Mouse (Mus musculus) embryonic facial prominence, embryonic 14.5 days (tissue): ENCODE measurements around the gene Slc26a11. TPM values are rescaled to one million over a fixed set of nuclear protein-coding genes. Genes with fewer than 3 reads are reported as not detected.
A peak's percentile ranks its signal among the peaks of the same experiment; 100 is the strongest.

Source experiments
- ATAC-seq: fragments of 200-750 bp; cut with Nextera tagmentation; 2 replicates; pipeline ENCODE4 v1.8.0; 2017; ENCODE audit warnings: low read depth, moderate number of reproducible peaks, moderate TSS enrichment
- DNase-seq: peaks from one replicate; pipeline ENCODE4 v3.0.0-alpha.2; 2015; ENCODE audit warnings: low spot score
- H3K27ac ChIP-seq: fragments of 300-500 bp; sonication (generic); replicated peaks from 2 replicates; pipeline ENCODE4 v1.5.1; 2014; ENCODE audit warnings: low read depth, mild to moderate bottlenecking, low read length, moderate library complexity
- H3K27me3 ChIP-seq: fragments of 300-500 bp; sonication (generic); replicated peaks from 2 replicates; pipeline ENCODE4 v1.6.1; 2014; ENCODE audit warnings: low read length; ENCODE audit not compliant: control insufficient read depth, insufficient read depth
- H3K36me3 ChIP-seq: fragments of 300-500 bp; sonication (generic); 2 replicates; pipeline ENCODE4 v1.6.1; 2014; ENCODE audit warnings: low read length, mixed read lengths; ENCODE audit not compliant: control insufficient read depth, insufficient read depth
- H3K4me1 ChIP-seq: fragments of 300-500 bp; sonication (generic); 2 replicates; pipeline ENCODE4 v1.6.1; 2014; ENCODE audit warnings: antibody characterized with exemption, low read length; ENCODE audit not compliant: control insufficient read depth, insufficient read depth
- H3K4me2 ChIP-seq: fragments of 300-500 bp; sonication (generic); 2 replicates; pipeline ENCODE4 v1.6.1; 2014; ENCODE audit warnings: low read depth, mild to moderate bottlenecking, low read length, moderate library complexity, mixed read lengths
- H3K4me3 ChIP-seq: fragments of 300-500 bp; sonication (generic); 2 replicates; pipeline ENCODE4 v1.5.1; 2014; ENCODE audit warnings: low read depth, mild to moderate bottlenecking, low read length
- H3K9ac ChIP-seq: fragments of 300-500 bp; sonication (generic); 2 replicates; pipeline ENCODE4 v1.6.1; 2014; ENCODE audit warnings: low read depth, mild to moderate bottlenecking, low read length, moderate library complexity, mixed read lengths
- H3K9me3 ChIP-seq: fragments of 300-500 bp; sonication (generic); 2 replicates; pipeline ENCODE4 v1.6.1; 2016; ENCODE audit warnings: low read length; ENCODE audit not compliant: control insufficient read depth
- WGBS: fragments of 180-500 bp; shearing (Covaris S2); extraction: QIAGEN DNeasy Blood & Tissue Kit; methylation state at CpG from one replicate; pipeline ENCODE4 v1.1.7; 2014; 5-methylcytosine and 5-hydroxymethylcytosine counted together
- polyA plus RNA-seq: library from polyadenylated mRNA; unstranded; fragments of >200 nt; fragmentation: Nextera tagmentation; extraction: Ambion mirVana; gene quantifications from 2 replicates; pipeline ENCODE4 v1.2.1, GENCODE M21; 2014

Gene Slc26a11
- polyA plus RNA-seq, 1 experiment from 2014 or later: 7.8 TPM

DNA sequence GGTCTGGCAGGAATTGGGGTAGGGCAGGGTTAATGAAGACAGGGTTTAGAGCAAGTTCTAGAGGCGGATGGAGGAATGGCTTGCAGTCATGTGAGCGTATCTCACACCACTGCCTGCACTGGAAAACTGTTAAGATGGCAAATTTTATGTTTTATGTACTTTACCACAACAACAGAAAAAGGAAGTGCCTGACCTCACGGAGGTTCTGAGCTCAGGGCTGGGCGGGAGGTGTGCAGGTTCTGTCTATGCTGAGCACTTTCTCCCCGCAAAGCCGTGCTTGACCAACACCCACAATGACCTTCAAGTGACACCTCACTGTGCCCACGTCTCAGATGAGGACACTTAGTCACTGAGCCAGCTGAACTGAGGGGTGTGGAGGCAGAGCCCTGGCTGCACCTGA is 3.2 kb upstream of the Slc26a11 start:
- Histone ChIP-seq H3K36me3 (no peaks in the 10 kb centered on the region), H3K9ac (no peak overlapping the region), H3K4me1 (peaks cover 10% of the 10 kb centered on the region), H3K27me3 (no peaks in the 10 kb centered on the region), H3K9me3 (no peaks in the 10 kb centered on the region), H3K4me2 (no peak overlapping the region), H3K4me3 (no peak overlapping the region), H3K27ac (no peak overlapping the region)
- 67% methylated on average over 7 of the region's 7 CpGs for WGBS
- ATAC-seq: no peak
- DNase-seq: no peak

DNA sequence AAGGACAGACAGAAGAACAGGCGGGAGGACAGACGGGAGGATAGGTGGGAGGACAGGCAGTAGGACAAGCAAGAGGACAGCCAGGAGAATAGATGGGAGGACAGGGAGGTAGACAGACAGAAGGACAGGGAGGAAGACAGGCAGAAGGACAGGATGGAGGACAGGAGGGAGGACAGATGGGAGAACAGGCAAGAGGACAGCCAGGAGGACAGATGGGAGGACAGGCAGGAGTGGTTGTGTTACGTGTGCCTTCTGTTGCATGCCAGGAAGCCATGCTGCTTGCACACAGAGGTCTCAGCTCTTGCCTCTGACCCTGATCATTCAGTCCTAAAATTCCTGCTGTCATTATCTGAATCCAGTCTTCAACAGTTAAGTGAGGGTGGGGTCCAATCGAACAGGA is 1.4 kb upstream of the Slc26a11 start:
- no peaks in the 10 kb centered on the region for H3K27me3 ChIP-seq
- H3K4me2 ChIP-seq: no peak overlapping the region
- ATAC-seq (no peak), DNase-seq (no peak)
- H3K36me3 ChIP-seq: 0 out of 2 replicates have a peak, but pooled peaks cover 3% of the 10 kb centered on the region
- 74% methylated on average over 4 of the region's 4 CpGs for WGBS
- H3K9me3 ChIP-seq: no peaks in the 10 kb centered on the region
- H3K9ac ChIP-seq: no peak overlapping the region
- H3K27ac ChIP-seq: no peak overlapping the region
- no peak overlapping the region for H3K4me3 ChIP-seq
- peaks cover 10% of the 10 kb centered on the region for H3K4me1 ChIP-seq

DNA sequence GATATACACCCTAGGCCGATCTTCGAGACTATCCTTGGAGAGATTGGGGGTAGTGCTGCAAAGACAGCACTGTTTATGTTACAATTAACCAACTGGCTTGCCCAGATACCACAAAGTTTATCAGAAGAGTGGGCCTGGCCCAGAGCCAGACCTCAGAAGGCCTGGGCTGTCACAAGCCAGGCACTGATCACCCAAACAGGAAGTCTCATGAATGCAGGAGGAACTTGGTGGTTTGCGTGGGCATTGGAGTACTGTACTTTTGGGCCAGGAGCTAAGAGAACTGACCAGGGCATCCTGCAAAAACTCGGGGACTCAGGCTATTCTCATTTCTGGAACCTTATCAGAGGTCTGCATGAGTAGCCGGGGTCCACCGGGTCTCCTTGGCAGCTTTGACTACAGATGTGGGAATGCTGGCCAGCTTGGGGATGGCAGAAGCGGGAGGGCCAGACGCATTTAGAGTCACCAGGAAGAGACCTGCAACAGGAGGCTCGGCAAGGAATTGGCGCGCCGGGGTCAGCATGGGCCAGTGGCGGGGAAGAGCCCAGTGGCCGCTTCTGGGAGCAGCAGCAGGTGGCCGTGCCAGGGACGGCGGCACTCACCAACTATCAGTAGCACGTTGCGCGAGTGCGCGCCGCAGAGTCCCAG is 437 bp upstream of the Slc26a11 start:
- peak; percentile 63 for DNase-seq
- Histone ChIP-seq H3K4me2 (peak overlapping the region; percentile 89), H3K4me1 (peaks cover 10% of the 10 kb centered on the region), H3K36me3 (peaks cover 12% of the 10 kb centered on the region; the same call in 1 of the 2 replicates), H3K9ac (peak overlapping the region; percentile 79), H3K9me3 (no peaks in the 10 kb centered on the region), H3K4me3 (peak overlapping the region; percentile 57), H3K27me3 (no peaks in the 10 kb centered on the region), H3K27ac (peak overlapping the region; percentile 66)
- no peak for ATAC-seq
- 7% methylated on average over 14 of the region's 23 CpGs for WGBS

DNA sequence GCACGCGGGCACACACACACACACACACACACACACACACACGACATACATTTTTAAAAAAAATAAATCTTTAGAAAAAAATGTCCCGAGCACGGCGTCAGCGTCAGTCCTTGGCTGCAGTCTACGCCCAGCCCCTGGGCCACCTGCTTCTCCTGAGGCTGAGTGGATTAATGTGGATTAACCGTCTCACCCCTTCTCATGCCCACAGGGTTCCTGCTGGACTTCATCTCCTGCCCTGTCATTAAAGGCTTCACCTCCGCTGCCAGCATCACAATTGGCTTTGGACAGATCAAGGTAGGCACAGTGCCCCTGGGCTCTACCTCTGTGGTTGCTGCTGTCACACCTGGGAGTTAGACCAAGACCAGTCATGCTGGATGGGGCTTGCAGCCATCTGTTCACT is 3.7 kb downstream of the Slc26a11 start:
- Histone ChIP-seq H3K4me1 (peaks cover 10% of the 10 kb centered on the region), H3K27me3 (no peaks in the 10 kb centered on the region), H3K9ac (no peak overlapping the region), H3K4me3 (no peak overlapping the region), H3K27ac (no peak overlapping the region), H3K4me2 (no peak overlapping the region), H3K36me3 (peaks cover 29% of the 10 kb centered on the region; the same call in 1 of the 2 replicates), H3K9me3 (no peaks in the 10 kb centered on the region)
- no peak for ATAC-seq
- no peak for DNase-seq
- 83% methylated on average over 10 of the region's 10 CpGs for WGBS

DNA sequence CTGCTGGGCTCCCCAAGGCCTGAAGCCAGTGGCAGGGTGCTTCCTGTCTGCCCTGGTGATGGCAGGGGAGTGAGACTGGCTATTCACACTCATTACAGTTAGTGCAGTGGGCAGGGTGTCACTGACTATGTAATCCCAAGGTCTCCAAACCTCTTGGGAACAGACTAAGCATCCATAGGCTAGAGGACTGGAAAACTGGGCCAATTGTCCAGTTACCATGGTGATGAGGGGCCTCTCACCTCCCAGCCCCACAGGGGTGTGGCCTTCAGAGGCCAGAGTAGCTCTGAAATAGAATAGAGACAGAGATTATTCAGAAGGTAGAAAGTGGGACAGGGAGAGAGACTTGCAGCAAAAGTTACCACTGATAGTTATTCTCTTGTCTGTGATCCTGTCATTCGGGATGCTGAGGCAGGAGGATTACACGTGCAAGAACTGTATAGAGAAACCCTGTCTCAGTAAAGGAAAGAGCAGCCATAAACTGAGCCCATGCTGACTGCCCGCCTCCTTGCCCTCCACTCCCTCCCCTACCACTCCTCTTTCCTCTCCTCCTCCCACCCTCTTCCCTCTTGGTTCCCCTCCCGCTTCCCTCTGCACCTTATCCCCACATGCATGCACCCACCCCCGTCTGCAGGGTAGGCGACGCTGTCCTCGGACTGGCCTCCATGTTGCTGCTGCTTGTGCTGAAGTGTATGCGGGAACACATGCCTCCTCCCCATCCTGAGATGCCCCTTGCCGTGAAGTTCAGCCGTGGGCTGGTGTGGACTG is 7.6 kb downstream of the Slc26a11 start:
- Histone ChIP-seq H3K27ac (no peak overlapping the region), H3K27me3 (no peaks in the 10 kb centered on the region), H3K36me3 (peaks cover 40% of the 10 kb centered on the region; the same call in 1 of the 2 replicates), H3K9me3 (no peaks in the 10 kb centered on the region), H3K4me2 (0 out of 2 replicates have a peak overlapping the region, but pooled peaks have one; percentile 15), H3K9ac (no peak overlapping the region), H3K4me3 (no peak overlapping the region), H3K4me1 (no peaks in the 10 kb centered on the region)
- DNase-seq: peak; percentile 36
- peak; percentile 53; the same call in 1 of the 2 replicates for ATAC-seq
- WGBS: 39% methylated on average over 11 of the region's 11 CpGs

DNA sequence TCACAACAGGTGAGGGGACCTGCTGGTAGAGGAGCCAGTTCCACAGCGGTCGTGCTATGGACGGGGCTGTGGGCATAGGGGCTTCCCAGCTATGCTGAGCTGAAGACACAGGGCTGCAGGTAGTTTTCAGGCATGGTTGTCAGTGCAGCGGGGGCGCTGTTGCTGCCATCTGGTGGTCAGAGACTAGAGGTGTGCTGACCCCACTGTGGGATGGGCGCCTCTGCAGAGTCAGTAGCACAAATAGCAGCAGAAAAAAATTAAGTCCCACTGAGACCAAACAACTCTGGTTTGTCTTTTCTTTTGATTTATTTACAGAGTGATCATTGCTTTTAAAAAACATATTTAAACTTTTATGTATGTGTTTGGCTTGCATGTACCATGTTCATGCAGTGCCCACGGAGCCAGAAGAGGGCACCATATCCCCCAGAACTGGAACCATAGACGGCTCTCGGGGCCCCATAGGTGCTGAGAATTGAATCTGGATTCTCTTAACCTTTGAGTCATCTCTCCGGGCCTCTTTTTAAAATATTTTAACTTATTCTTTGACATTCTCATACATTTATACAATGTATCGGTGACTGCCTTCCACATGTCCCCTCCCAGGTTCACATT is 8.3 kb downstream of the Slc26a11 start:
- Histone ChIP-seq H3K36me3 (peaks cover 44% of the 10 kb centered on the region; the same call in 1 of the 2 replicates), H3K4me3 (no peak overlapping the region), H3K4me1 (no peaks in the 10 kb centered on the region), H3K4me2 (0 out of 2 replicates have a peak overlapping the region, but pooled peaks have one; percentile 15), H3K9ac (no peak overlapping the region), H3K27ac (no peak overlapping the region), H3K27me3 (no peaks in the 10 kb centered on the region), H3K9me3 (no peaks in the 10 kb centered on the region)
- WGBS: 31% methylated on average over 11 of the region's 11 CpGs
- DNase-seq (peak; percentile 80), ATAC-seq (peak; percentile 93)

DNA sequence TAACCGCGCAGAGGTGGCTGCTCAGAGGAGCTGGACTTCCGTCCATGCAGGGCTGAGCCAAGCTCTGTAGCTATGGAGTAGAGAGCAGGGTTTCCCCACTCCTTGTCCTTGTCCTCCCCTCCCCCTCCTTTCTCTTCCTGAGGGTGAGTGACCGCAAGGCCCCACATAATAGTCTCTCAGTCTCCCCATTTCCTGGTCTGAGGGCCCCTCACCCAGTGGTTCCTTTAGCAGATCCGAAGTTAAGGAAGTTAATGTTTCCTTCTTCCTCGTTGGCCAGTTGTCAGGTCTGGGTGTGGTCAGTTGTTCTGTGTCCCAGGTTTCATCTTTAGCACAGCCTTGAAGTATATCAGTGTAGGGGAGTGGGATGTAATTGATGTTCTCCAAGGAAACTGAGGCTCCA is 20.1 kb downstream of the Slc26a11 start:
- no peak overlapping the region for H3K4me3 ChIP-seq
- H3K9me3 ChIP-seq: no peaks in the 10 kb centered on the region
- peaks cover 34% of the 10 kb centered on the region for H3K36me3 ChIP-seq
- no peaks in the 10 kb centered on the region for H3K27me3 ChIP-seq
- WGBS: 79% methylated on average over 6 of the region's 6 CpGs
- no peak overlapping the region for H3K4me2 ChIP-seq
- no peak overlapping the region for H3K9ac ChIP-seq
- H3K27ac ChIP-seq: no peak overlapping the region
- H3K4me1 ChIP-seq: no peaks in the 10 kb centered on the region
- ATAC-seq (no peak), DNase-seq (no peak)

DNA sequence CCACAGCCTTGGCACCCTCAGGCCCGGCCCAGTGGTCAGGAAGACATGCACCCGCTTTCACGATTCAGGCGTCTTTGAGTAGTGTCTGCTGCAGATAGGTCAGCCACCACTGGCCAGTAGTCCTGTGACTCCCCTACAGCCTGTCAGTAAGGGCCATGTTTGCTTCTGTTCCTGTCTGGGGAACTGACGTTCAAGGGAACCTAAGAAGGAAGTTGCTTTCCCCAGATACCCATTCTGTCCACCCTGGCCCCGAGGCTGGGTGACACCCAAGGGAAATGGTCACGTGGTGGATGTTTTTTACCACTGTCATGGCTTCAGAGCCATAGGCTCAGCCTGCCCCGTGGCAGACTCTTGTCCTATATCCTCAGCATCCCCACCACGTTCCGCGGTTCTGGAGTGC is 22.0 kb downstream of the Slc26a11 start:
- Histone ChIP-seq H3K9me3 (no peaks in the 10 kb centered on the region), H3K27me3 (no peaks in the 10 kb centered on the region), H3K36me3 (peaks cover 36% of the 10 kb centered on the region), H3K4me1 (no peaks in the 10 kb centered on the region), H3K4me3 (no peak overlapping the region), H3K27ac (no peak overlapping the region), H3K9ac (no peak overlapping the region), H3K4me2 (no peak overlapping the region)
- no peak for DNase-seq
- 94% methylated on average over 11 of the region's 11 CpGs for WGBS
- no peak for ATAC-seq
